In the genomic region with DNA sequence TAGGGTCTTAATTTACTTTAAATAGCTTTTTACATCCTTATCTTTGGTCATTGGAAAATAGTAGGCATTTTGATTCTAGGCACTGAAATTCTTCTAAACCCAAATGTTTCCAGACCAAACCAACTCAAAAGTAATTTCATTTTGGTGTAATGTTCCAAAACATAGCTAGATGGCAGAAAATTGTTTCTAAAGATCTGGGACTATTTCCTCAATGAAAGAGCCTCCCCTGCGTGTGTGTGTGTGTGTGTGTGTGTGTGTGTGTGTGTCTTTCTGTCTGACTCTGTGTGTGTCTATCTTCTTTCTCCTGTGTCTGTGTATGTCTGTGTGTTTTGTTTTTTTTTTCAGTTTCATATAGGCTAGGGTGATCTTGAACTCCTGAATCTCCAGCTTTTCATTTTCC, we compare ENCODE assay signal across 16 mouse cellular contexts. TPM values are rescaled to one million over a fixed set of nuclear protein-coding genes. Genes with fewer than 3 reads are reported as not detected.
DNase-seq lines count a peak whose midpoint lies in the region; ATAC-seq and TF ChIP-seq lines count a peak whose summit lies in the region.
"Had no signal": no experiment of that assay in that cellular context is flagged by ENCODE, and none has a peak within 500 bp of the region (broad histone marks: within the 10 kb centered on the region; RNA-seq: fewer than 3 reads in every experiment).

No protein-coding gene starts in this region.

- WGBS in intestine, postnatal 0 days, result 54% methylated on average over 1 of the region's 1 CpGs
- WGBS in intestine, embryonic 16.5 days, result 61% methylated on average over 1 of the region's 1 CpGs
- 28% methylated on average over 1 of the region's 1 CpGs for WGBS in thymus, adult 2 months

- no peaks in the 10 kb centered on the region for H3K36me3 ChIP-seq in intestine, postnatal 0 days (ENCODE audit: control insufficient read depth, insufficient read depth)
- no peaks in the 10 kb centered on the region for H3K36me3 ChIP-seq in intestine, embryonic 16.5 days (ENCODE audit: control insufficient read depth, insufficient read depth, low read length)
- no peaks in the 10 kb centered on the region for H3K36me3 ChIP-seq in thymus, adult 2 months (ENCODE audit: control insufficient read depth, insufficient read depth, low read length)
- no peaks in the 10 kb centered on the region; the same call in 1 of the 2 replicates for H3K36me3 ChIP-seq in splenic B cell, adult 2 months (ENCODE audit: control insufficient read depth, insufficient read depth, low read length, poor library complexity, severe bottlenecking)
- H3K36me3 ChIP-seq: forebrain, embryonic 10.5 days; heart, embryonic 15.5 days; hindbrain, embryonic 10.5 days; intestine, embryonic 15.5 days; neural tube, embryonic 15.5 days had no signal

- H3K4me1 ChIP-seq in intestine, postnatal 0 days (replicated peaks; ENCODE audit: control insufficient read depth, insufficient read depth, low read length), result 0 out of 2 replicates have a peak, but pooled peaks cover 6% of the 10 kb centered on the region
- H3K4me1 ChIP-seq in intestine, embryonic 16.5 days (ENCODE audit: control insufficient read depth, insufficient read depth, low read length), result no peaks in the 10 kb centered on the region
- peaks cover 21% of the 10 kb centered on the region for H3K4me1 ChIP-seq in thymus, adult 2 months (replicated peaks; ENCODE audit: control insufficient read depth, insufficient read depth, low read length)
- H3K4me1 ChIP-seq: forebrain, embryonic 10.5 days; heart, embryonic 15.5 days; hindbrain, embryonic 10.5 days; intestine, embryonic 15.5 days; neural tube, embryonic 15.5 days had no signal

- no peak for ATAC-seq in intestine, postnatal 0 days
- no peak for ATAC-seq in intestine, embryonic 16.5 days

- DNase-seq in thymus, postnatal 14 days, result peak; percentile 51
- DNase-seq in thymus, adult 2 months, result no peak
- peak; percentile 18 for DNase-seq in brain, adult 2 months (ENCODE audit: low read depth, low spot score)
- peak; percentile 55 for DNase-seq in splenic B cell, adult 2 months (ENCODE audit: low read depth, low spot score)
- no peak for DNase-seq in ovary, adult 18-20 months (ENCODE audit: low spot score)
- no peak for DNase-seq in adrenal gland, adult 2 months
- DNase-seq: kidney, postnatal 25 days; lung, postnatal 10 days; retina, postnatal 1 day had no signal

- no peak overlapping the region for H3K4me3 ChIP-seq in intestine, postnatal 0 days (ENCODE audit: low read depth, low read length)
- no peak overlapping the region for H3K4me3 ChIP-seq in intestine, embryonic 16.5 days (ENCODE audit: low read length)
- no peak overlapping the region for H3K4me3 ChIP-seq in thymus, adult 2 months (ENCODE audit: control insufficient read depth, insufficient read depth, low read length)
- H3K4me3 ChIP-seq: forebrain, embryonic 10.5 days; heart, embryonic 15.5 days; hindbrain, embryonic 10.5 days; intestine, embryonic 15.5 days; neural tube, embryonic 15.5 days had no signal

- peak; percentile 23; the same call in 1 of the 2 replicates for TF ChIP-seq CTCF in intestine, postnatal 0 days (IDR thresholded peaks at IDR 0.05; ENCODE audit: low read depth)
- no peak for TF ChIP-seq CTCF in thymus, adult 2 months (IDR thresholded peaks at IDR 0.05; ENCODE audit: borderline replicate concordance, control insufficient read depth, extremely low read depth, insufficient read depth, low read length, poor library complexity)

- no peak overlapping the region for H3K4me2 ChIP-seq in intestine, postnatal 0 days (replicated peaks; ENCODE audit: low read depth)
- H3K4me2 ChIP-seq in intestine, embryonic 16.5 days (ENCODE audit: low read depth, low read length), result no peak overlapping the region
- H3K4me2 ChIP-seq: heart, embryonic 15.5 days; intestine, embryonic 15.5 days; neural tube, embryonic 15.5 days had no signal

- no peaks in the 10 kb centered on the region for H3K9me3 ChIP-seq in intestine, postnatal 0 days (ENCODE audit: control insufficient read depth)
- no peaks in the 10 kb centered on the region for H3K9me3 ChIP-seq in intestine, embryonic 16.5 days (ENCODE audit: control insufficient read depth, low read length)
- H3K9me3 ChIP-seq: heart, embryonic 15.5 days; hindbrain, embryonic 10.5 days; intestine, embryonic 15.5 days; neural tube, embryonic 15.5 days had no signal

- H3K27ac ChIP-seq in intestine, postnatal 0 days (ENCODE audit: low read depth, low read length), result no peak overlapping the region
- H3K27ac ChIP-seq in intestine, embryonic 16.5 days (ENCODE audit: low read length), result no peak overlapping the region
- no peak overlapping the region for H3K27ac ChIP-seq in thymus, adult 2 months (ENCODE audit: control insufficient read depth, insufficient read depth, low read length)
- H3K27ac ChIP-seq: forebrain, embryonic 10.5 days; heart, embryonic 15.5 days; hindbrain, embryonic 10.5 days; intestine, embryonic 15.5 days; neural tube, embryonic 15.5 days had no signal

- no peaks in the 10 kb centered on the region for H3K27me3 ChIP-seq in intestine, postnatal 0 days (replicated peaks; ENCODE audit: control insufficient read depth, insufficient read depth, low read length)
- H3K27me3 ChIP-seq in intestine, embryonic 16.5 days (replicated peaks; ENCODE audit: control insufficient read depth, insufficient read depth, low read length), result no peaks in the 10 kb centered on the region
- no peaks in the 10 kb centered on the region for H3K27me3 ChIP-seq in thymus, adult 2 months (ENCODE audit: control insufficient read depth, insufficient read depth, low read length)
- no peaks in the 10 kb centered on the region for H3K27me3 ChIP-seq in splenic B cell, adult 2 months (ENCODE audit: control insufficient read depth, insufficient read depth, low read length, poor library complexity, severe bottlenecking)
- H3K27me3 ChIP-seq: heart, embryonic 15.5 days; intestine, embryonic 15.5 days; neural tube, embryonic 15.5 days had no signal

- no peak for TF ChIP-seq POLR2A in thymus, adult 2 months (IDR thresholded peaks at IDR 0.05; ENCODE audit: control insufficient read depth, extremely low read depth, insufficient read depth, low read length, poor library complexity)

- H3K9ac ChIP-seq in intestine, postnatal 0 days (ENCODE audit: low read depth, low read length), result no peak overlapping the region
- no peak overlapping the region for H3K9ac ChIP-seq in intestine, embryonic 16.5 days (ENCODE audit: low read depth, low read length)
- H3K9ac ChIP-seq: heart, embryonic 15.5 days; intestine, embryonic 15.5 days; neural tube, embryonic 15.5 days had no signal

RNA-seq across cellular contexts. Expression of gene Aff1, which starts 49.3 kb away (rescaled TPM):
- 5.8 and 6.8 TPM in 2 replicates for polyA plus RNA-seq in intestine, postnatal 0 days (2015; fragmentation: Nextera tagmentation; extraction: Ambion mirVana)
- polyA plus RNA-seq in intestine, embryonic 16.5 days (2015; fragmentation: Nextera tagmentation; extraction: Ambion mirVana), result 3.9 and 5.2 TPM in 2 replicates
- 49.1 and 51.7 TPM in 2 replicates for polyA plus RNA-seq in thymus, adult 2 months (2012; rRNA removed)
- total RNA-seq in adrenal gland, adult 2 months (2021), result 10 to 100 TPM; 32.8 to 50.0 TPM
- polyA plus RNA-seq in adrenal gland, adult 2 months (2012; rRNA removed), result 4.3 and 5.6 TPM in 2 replicates

Comparison
In these comparisons a context has a peak if more than half of its experiments do, and no peak if none do; other contexts are left out.
1. DNase-seq: peak in thymus, postnatal 14 days (single experiment), brain, adult 2 months (single experiment) and splenic B cell, adult 2 months (single experiment); none in thymus, adult 2 months (single experiment), ovary, adult 18-20 months (single experiment) and adrenal gland, adult 2 months (single experiment).